Mouse (Mus musculus) v-Abl transformed pro-B cells (cell line): ENCODE data around the gene Olfr772.
"Not testable (repeated sequence)": the region's sequence is repeated elsewhere in the genome, so short reads cannot be mapped to it uniquely, and the experiment has no call there.

Experiments used
- in situ Hi-C, 2 experiments: fragments of 400-800 bp; cut with MboI; formaldehyde crosslinking; loops; one replicate each; pipeline ENCODE4 v1.15.1; 2025; ENCODE audit not compliant: unreplicated experiment in 2 of 2

Olfr772 gene

GRCm38 (mm10) chr10:129177821-129178220 is at the start of gene Olfr772:
TSS of gene Olfr772 (minus strand) at chr10:129177921.
- in situ Hi-C loops = not testable (repeated sequence)

GRCm38 (mm10) chr10:129187319-129187718 is 9.6 kb upstream of the Olfr772 start, which contains the start of gene Olfr773:
TSS of gene Olfr773 (minus strand) at chr10:129187419.
- in situ Hi-C loops = not testable (repeated sequence)

GRCm38 (mm10) chr10:129164651-129165050 is 13.1 kb downstream of the Olfr772 start, which contains the start of gene Olfr771:
TSS of gene Olfr771 (minus strand) at chr10:129164751.
- in situ Hi-C loops = no loop called here

GRCm38 (mm10) chr10:129138898-129139297 is 38.8 kb downstream of the Olfr772 start, which contains the start of gene Olfr770:
TSS of gene Olfr770 (minus strand) at chr10:129138998.
- in situ Hi-C loops = no loop called here
